Mouse (Mus musculus) testis, adult 2 months (tissue): ENCODE data around the gene Fut7. TPM values are rescaled to one million over a fixed set of nuclear protein-coding genes. Genes with fewer than 3 reads are reported as not detected.

Source experiments
- H3K27ac ChIP-seq: fragments of 200-500 bp; 2 replicates; pipeline ENCODE4 v1.5.1; 2012; ENCODE audit warnings: low read depth, low read length; ENCODE audit not compliant: control insufficient read depth, insufficient read depth
- H3K27me3 ChIP-seq: fragments of 200-500 bp; 2 replicates; pipeline ENCODE4 v1.6.1; 2012; ENCODE audit warnings: mild to moderate bottlenecking, low read length, moderate library complexity; ENCODE audit not compliant: control insufficient read depth, insufficient read depth
- H3K36me3 ChIP-seq: fragments of 200-500 bp; 2 replicates; pipeline ENCODE4 v1.6.1; 2012; ENCODE audit warnings: mild to moderate bottlenecking, low read length; ENCODE audit not compliant: control insufficient read depth, insufficient read depth
- H3K4me1 ChIP-seq: fragments of 200-500 bp; 2 replicates; pipeline ENCODE4 v1.6.1; 2012; ENCODE audit warnings: low read length; ENCODE audit not compliant: control insufficient read depth, insufficient read depth
- H3K4me3 ChIP-seq: fragments of 200-500 bp; 2 replicates; pipeline ENCODE4 v1.5.1; 2012; ENCODE audit warnings: low read depth, mild to moderate bottlenecking, low read length, moderate library complexity, mixed read lengths; ENCODE audit not compliant: control insufficient read depth
- CTCF ChIP-seq: fragments of 200-500 bp; IDR thresholded peaks from 2 replicates; pipeline ENCODE4 v1.5.1; 2012; ENCODE audit warnings: low read depth, mild to moderate bottlenecking, inconsistent platforms, low read length, moderate library complexity; ENCODE audit not compliant: control insufficient read depth, insufficient read depth, insufficient replicate concordance
- POLR2A ChIP-seq: fragments of 200-500 bp; IDR thresholded peaks from 2 replicates; pipeline ENCODE4 v1.6.1; 2012; ENCODE audit warnings: low read depth, mild to moderate bottlenecking, inconsistent platforms, low read length, moderate library complexity; ENCODE audit not compliant: control insufficient read depth
- polyA plus RNA-seq: library from polyadenylated mRNA; depleted of rRNA; stranded (reverse); fragments of >200 nt; gene quantifications from 2 replicates; pipeline ENCODE4 v1.2.3, GENCODE M21; 2012

Gene Fut7
- polyA plus RNA-seq, 1 experiment, result 0.10 TPM

- TF ChIP-seq POLR2A (no peak), CTCF (no peak)
- Histone ChIP-seq H3K4me3 (peak overlapping the region; percentile 87), H3K27ac (peak overlapping the region; percentile 80), H3K27me3 (no peaks in the 10 kb centered on the region), H3K4me1 (peaks cover 14% of the 10 kb centered on the region), H3K36me3 (no peaks in the 10 kb centered on the region)
Observed at GRCm38 (mm10) chr2:25461407-25461806, 38.3 kb downstream of the Fut7 start.

GRCm38 (mm10) chr2:25463630-25464029, 40.6 kb downstream of the Fut7 start:
- Histone ChIP-seq H3K27me3 (no peaks in the 10 kb centered on the region), H3K36me3 (no peaks in the 10 kb centered on the region), H3K27ac (no peak overlapping the region), H3K4me3 (no peak overlapping the region), H3K4me1 (peaks cover 14% of the 10 kb centered on the region)
- TF ChIP-seq POLR2A (no peak), CTCF (no peak)

GRCm38 (mm10) chr2:25465256-25465655, 42.2 kb downstream of the Fut7 start:
- H3K36me3 ChIP-seq, result no peaks in the 10 kb centered on the region
- no peak overlapping the region for H3K27ac ChIP-seq
- H3K4me1 ChIP-seq, result peaks cover 19% of the 10 kb centered on the region
- H3K27me3 ChIP-seq, result no peaks in the 10 kb centered on the region
- no peak for TF ChIP-seq CTCF
- TF ChIP-seq POLR2A, result no peak
- H3K4me3 ChIP-seq, result no peak overlapping the region

GRCm38 (mm10) chr2:25465816-25466635, 43.0 kb downstream of the Fut7 start:
- Histone ChIP-seq H3K4me3 (no peak overlapping the region), H3K27ac (no peak overlapping the region)

GRCm38 (mm10) chr2:25467606-25468303, 44.7 kb downstream of the Fut7 start:
- Histone ChIP-seq H3K4me1 (peaks cover 9% of the 10 kb centered on the region; the same call in 1 of the 2 replicates), H3K27ac (peak overlapping the region; percentile 37; the same call in 1 of the 2 replicates), H3K4me3 (no peak overlapping the region), H3K27me3 (no peaks in the 10 kb centered on the region), H3K36me3 (no peaks in the 10 kb centered on the region)
- TF ChIP-seq POLR2A, result no peak
- no peak for TF ChIP-seq CTCF

More at GRCm38 (mm10) chr2:25465816-25466635, 43.0 kb downstream of the Fut7 start:
- Histone ChIP-seq H3K27me3 (no peaks in the 10 kb centered on the region), H3K36me3 (no peaks in the 10 kb centered on the region), H3K4me1 (peaks cover 16% of the 10 kb centered on the region)
- no peak for TF ChIP-seq CTCF
- no peak for TF ChIP-seq POLR2A

- peak overlapping the region; percentile 79 for H3K27ac ChIP-seq
Observed at GRCm38 (mm10) chr2:25468962-25469915, 46.2 kb downstream of the Fut7 start.

More at GRCm38 (mm10) chr2:25468962-25469915, 46.2 kb downstream of the Fut7 start:
- no peak for TF ChIP-seq POLR2A
- Histone ChIP-seq H3K4me1 (peaks cover 9% of the 10 kb centered on the region), H3K36me3 (no peaks in the 10 kb centered on the region), H3K4me3 (no peak overlapping the region), H3K27me3 (no peaks in the 10 kb centered on the region)
